10 mouse cellular contexts compared by ENCODE assay signal in the genomic region with DNA sequence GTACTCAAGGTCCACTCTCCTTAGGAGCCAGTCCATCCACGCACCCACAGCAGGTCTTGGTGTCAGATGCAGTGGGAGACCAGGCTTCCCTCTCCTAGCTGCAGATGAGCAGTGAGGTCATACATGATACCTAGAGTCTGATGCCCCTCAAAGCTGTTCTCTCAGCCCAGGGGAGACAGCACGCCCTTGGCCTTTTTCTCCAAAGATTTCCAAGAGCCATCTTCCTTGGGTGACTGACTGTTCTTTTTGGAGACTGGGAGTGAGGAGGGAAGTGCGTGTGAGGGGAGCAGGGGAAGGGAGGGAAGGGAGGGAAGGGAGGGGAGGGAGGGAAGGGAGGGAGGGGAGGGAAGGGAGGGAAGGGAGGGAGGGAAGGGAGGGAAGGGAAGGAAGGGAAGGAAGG.
DNase-seq lines count a peak whose midpoint lies in the region; ATAC-seq and TF ChIP-seq lines count a peak whose summit lies in the region.
"Had no signal": no experiment of that assay in that cellular context is flagged by ENCODE, and none has a peak within 500 bp of the region (broad histone marks: within the 10 kb centered on the region; RNA-seq: fewer than 3 reads in every experiment).

No protein-coding gene starts in this region.

- no peak for DNase-seq in heart, postnatal 0 days (ENCODE audit: low spot score)
- no peak for DNase-seq in heart, postnatal 36 days
- no peak for DNase-seq in ES-E14 (ENCODE audit: low read depth, low spot score)
- DNase-seq in midbrain, embryonic 14.5 days: no peak
- DNase-seq in urinary bladder, postnatal 14 days (ENCODE audit: low spot score): no peak
- no peak for DNase-seq in cerebellum, postnatal 36 days
- DNase-seq in cerebellum, adult 8-10 months: no peak
- DNase-seq: gastrocnemius, postnatal 14 days had no signal

- H3K4me2 ChIP-seq in heart, postnatal 0 days (ENCODE audit: low read depth, low read length): no peak overlapping the region
- H3K4me2 ChIP-seq in forebrain, embryonic 13.5 days: no peak overlapping the region
- H3K4me2 ChIP-seq in midbrain, embryonic 14.5 days (ENCODE audit: low read length): no peak overlapping the region

- intact Hi-C loops in heart, postnatal 36 days (cut with DNase I): no loop called here

- peak overlapping the region; percentile 40; the same call in 1 of the 2 replicates for H3K27ac ChIP-seq in heart, postnatal 0 days (ENCODE audit: low read depth)
- peak overlapping the region; percentile 34; the same call in 1 of the 2 replicates for H3K27ac ChIP-seq in ES-E14 (ENCODE audit: insufficient read depth, low read depth, low read length, poor library complexity, severe bottlenecking)
- H3K27ac ChIP-seq in forebrain, embryonic 13.5 days: peak overlapping the region; percentile 44
- H3K27ac ChIP-seq in midbrain, embryonic 14.5 days (replicated peaks; ENCODE audit: low read depth, low read length): peak overlapping the region; percentile 61
- H3K27ac ChIP-seq: liver, embryonic 14.5 days had no signal

- no peaks in the 10 kb centered on the region; the same call in 1 of the 2 replicates for H3K36me3 ChIP-seq in heart, postnatal 0 days (replicated peaks; ENCODE audit: control insufficient read depth, insufficient read depth, low read length)
- H3K36me3 ChIP-seq in ES-E14 (ENCODE audit: control insufficient read depth, insufficient read depth, low read length, poor library complexity, severe bottlenecking): no peaks in the 10 kb centered on the region
- no peaks in the 10 kb centered on the region for H3K36me3 ChIP-seq in forebrain, embryonic 13.5 days (ENCODE audit: poor library complexity, severe bottlenecking)
- H3K36me3 ChIP-seq in midbrain, embryonic 14.5 days (ENCODE audit: control insufficient read depth, insufficient read depth, low read length): no peaks in the 10 kb centered on the region

- no peak for ATAC-seq in heart, postnatal 0 days (ENCODE audit: insufficient read depth, low read depth)
- ATAC-seq in forebrain, embryonic 13.5 days: no peak
- ATAC-seq in midbrain, embryonic 14.5 days (ENCODE audit: low FRiP score, low TSS enrichment): no peak

- H3K27me3 ChIP-seq in heart, postnatal 0 days (ENCODE audit: control insufficient read depth, insufficient read depth, low read length): no peaks in the 10 kb centered on the region
- no peaks in the 10 kb centered on the region for H3K27me3 ChIP-seq in forebrain, embryonic 13.5 days
- H3K27me3 ChIP-seq in midbrain, embryonic 14.5 days (ENCODE audit: control insufficient read depth, insufficient read depth, low read length): no peaks in the 10 kb centered on the region

- H3K9me3 ChIP-seq in heart, postnatal 0 days (replicated peaks; ENCODE audit: control insufficient read depth, low read length): no peaks in the 10 kb centered on the region
- no peaks in the 10 kb centered on the region for H3K9me3 ChIP-seq in ES-E14 (ENCODE audit: control insufficient read depth, insufficient read depth, low read depth, low read length)
- no peaks in the 10 kb centered on the region for H3K9me3 ChIP-seq in forebrain, embryonic 13.5 days (replicated peaks)
- H3K9me3 ChIP-seq in midbrain, embryonic 14.5 days (ENCODE audit: control insufficient read depth, low read length): no peaks in the 10 kb centered on the region

- no peak for TF ChIP-seq CTCF in heart, postnatal 0 days (IDR thresholded peaks at IDR 0.05; ENCODE audit: low read depth)

- in situ Hi-C loops in ES-E14 (cut with MboI; ENCODE audit: low sequenced_read_pairs in 2 of 2, unreplicated experiment in 2 of 2): no loop called here

- no peak overlapping the region for H3K9ac ChIP-seq in heart, postnatal 0 days (replicated peaks; ENCODE audit: low read depth, low read length)
- H3K9ac ChIP-seq in ES-E14 (ENCODE audit: insufficient read depth, low read depth, low read length, poor library complexity, severe bottlenecking): no peak overlapping the region
- no peak overlapping the region for H3K9ac ChIP-seq in forebrain, embryonic 13.5 days
- no peak overlapping the region for H3K9ac ChIP-seq in midbrain, embryonic 14.5 days (replicated peaks; ENCODE audit: low read length)
- H3K9ac ChIP-seq: liver, embryonic 14.5 days had no signal

- 92% methylated on average over 2 of the region's 3 CpGs for WGBS in heart, postnatal 0 days
- WGBS in forebrain, embryonic 13.5 days: 89% methylated on average over 2 of the region's 3 CpGs
- 85% methylated on average over 3 of the region's 3 CpGs for WGBS in midbrain, embryonic 14.5 days

- H3K4me3 ChIP-seq in heart, postnatal 0 days (ENCODE audit: low read depth, low read length): no peak overlapping the region
- no peak overlapping the region for H3K4me3 ChIP-seq in ES-E14 (ENCODE audit: insufficient read depth in 1 of 2, low read depth in 1 of 2, low read length in 2 of 2, poor library complexity in 1 of 2, severe bottlenecking in 1 of 2)
- no peak overlapping the region for H3K4me3 ChIP-seq in forebrain, embryonic 13.5 days
- H3K4me3 ChIP-seq in midbrain, embryonic 14.5 days (replicated peaks; ENCODE audit: low read depth, low read length): no peak overlapping the region

- peaks cover 66% of the 10 kb centered on the region for H3K4me1 ChIP-seq in heart, postnatal 0 days (ENCODE audit: control insufficient read depth, insufficient read depth)
- peaks cover 8 to 32% of the 10 kb centered on the region in 2 experiments; a peak in 2 of 4 replicates for H3K4me1 ChIP-seq in ES-E14 (ENCODE audit: control insufficient read depth in 2 of 2, insufficient read depth in 2 of 2, low read length in 2 of 2, poor library complexity in 1 of 2)
- peaks cover 64% of the 10 kb centered on the region for H3K4me1 ChIP-seq in forebrain, embryonic 13.5 days
- peaks cover 24% of the 10 kb centered on the region for H3K4me1 ChIP-seq in midbrain, embryonic 14.5 days (ENCODE audit: control insufficient read depth, insufficient read depth, low read length)

- no peak for TF ChIP-seq EP300 in heart, postnatal 0 days (IDR thresholded peaks at IDR 0.05; ENCODE audit: low read depth)

TF ChIP-seq in ES-E14, 5 proteins besides CTCF, POLR2A, EP300 and RAD21:
- TF ChIP-seq ZC3H11A (IDR thresholded peaks at IDR 0.05; ENCODE audit: borderline replicate concordance, low read depth, low read length): no peak
- no peak for TF ChIP-seq HCFC1 (IDR thresholded peaks at IDR 0.05; ENCODE audit: borderline replicate concordance, insufficient read depth, low read length)
- no peak for TF ChIP-seq CHD2 (IDR thresholded peaks at IDR 0.05; ENCODE audit: low read depth, low read length)
- TF ChIP-seq MAFK (IDR thresholded peaks at IDR 0.05; ENCODE audit: insufficient read depth, low read depth, low read length): no peak
- TF ChIP-seq ZNF384 (IDR thresholded peaks at IDR 0.05; ENCODE audit: low read depth, low read length): no peak
